Mouse (Mus musculus) hindbrain, embryonic 14.5 days (tissue): ENCODE results near the gene 1110004F10Rik. TPM values are rescaled to one million over a fixed set of nuclear protein-coding genes. Genes with fewer than 3 reads are reported as not detected.

Experiments used
- ATAC-seq: fragments of 200-750 bp; cut with Nextera tagmentation; 2 replicates; pipeline ENCODE4 v1.8.0; 2017; ENCODE audit warnings: moderate number of reproducible peaks, mild to moderate bottlenecking, moderate TSS enrichment, moderate library complexity; ENCODE audit not compliant: low FRiP score
- DNase-seq: peaks from one replicate; pipeline ENCODE4 v3.0.0-alpha.2; 2015; ENCODE audit warnings: low spot score
- H3K27ac ChIP-seq: fragments of 300-500 bp; sonication (generic); 2 replicates; pipeline ENCODE4 v1.5.1; 2014; ENCODE audit warnings: mild to moderate bottlenecking, moderate library complexity
- H3K27me3 ChIP-seq: fragments of 300-500 bp; sonication (generic); 2 replicates; pipeline ENCODE4 v1.6.1; 2014; ENCODE audit warnings: mild to moderate bottlenecking, low read length, mixed read lengths; ENCODE audit not compliant: control insufficient read depth, insufficient read depth
- H3K36me3 ChIP-seq: fragments of 300-500 bp; sonication (generic); replicated peaks from 2 replicates; pipeline ENCODE4 v1.6.1; 2014; ENCODE audit not compliant: control insufficient read depth, insufficient read depth
- H3K4me1 ChIP-seq: fragments of 300-500 bp; sonication (generic); replicated peaks from 2 replicates; pipeline ENCODE4 v1.6.1; 2014; ENCODE audit warnings: antibody characterized with exemption, low read length, mixed read lengths; ENCODE audit not compliant: control insufficient read depth, insufficient read depth
- H3K4me2 ChIP-seq: fragments of 300-500 bp; sonication (generic); replicated peaks from 2 replicates; pipeline ENCODE4 v1.6.1; 2014; ENCODE audit warnings: mild to moderate bottlenecking, moderate library complexity
- H3K4me3 ChIP-seq: fragments of 300-500 bp; sonication (generic); replicated peaks from 2 replicates; pipeline ENCODE4 v1.5.1; 2014; ENCODE audit warnings: mild to moderate bottlenecking, low read length
- H3K9ac ChIP-seq: fragments of 300-500 bp; sonication (generic); 2 replicates; pipeline ENCODE4 v1.6.1; 2014
- H3K9me3 ChIP-seq: fragments of 300-500 bp; sonication (generic); 2 replicates; pipeline ENCODE4 v1.6.1; 2016; ENCODE audit warnings: low read length; ENCODE audit not compliant: control insufficient read depth
- WGBS: fragments of 180-500 bp; shearing (Covaris S2); extraction: QIAGEN DNeasy Blood & Tissue Kit; methylation state at CpG from one replicate; pipeline ENCODE4 v1.1.7; 2014; 5-methylcytosine and 5-hydroxymethylcytosine counted together
- polyA plus RNA-seq: library from polyadenylated mRNA; unstranded; fragments of >200 nt; fragmentation: Nextera tagmentation; extraction: Ambion mirVana; gene quantifications from 2 replicates; pipeline ENCODE4 v1.2.1, GENCODE M21; 2014

1110004F10Rik gene
- polyA plus RNA-seq, 1 experiment from 2014 or later, result 316 TPM

DNA sequence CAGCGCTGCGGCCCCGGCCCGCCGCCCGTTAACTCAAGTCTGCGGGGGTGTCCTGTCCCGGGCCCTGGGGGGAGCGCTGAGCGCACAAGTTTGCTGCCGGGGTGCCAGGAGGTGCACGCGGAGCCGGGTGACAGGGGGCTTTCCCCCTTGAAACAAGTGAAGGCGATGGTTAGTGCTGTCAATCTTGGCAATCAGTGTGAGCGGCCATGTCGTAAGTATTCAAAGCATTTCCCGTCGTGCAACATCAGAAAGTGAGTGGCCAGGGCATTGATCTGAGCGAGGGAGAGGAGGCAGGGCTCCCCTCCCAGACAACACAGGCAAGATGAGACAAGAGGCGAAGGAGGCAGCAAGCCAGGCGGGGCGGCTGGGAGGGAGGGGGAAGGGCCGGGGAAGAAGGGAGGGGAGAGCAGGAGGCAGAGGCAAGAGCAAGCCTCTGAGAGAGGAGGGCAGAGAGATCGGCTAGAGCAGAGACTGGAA, 4.9 kb upstream of the 1110004F10Rik start:
- Histone ChIP-seq H3K4me2 (peak overlapping the region; percentile 95), H3K9ac (peak overlapping the region; percentile 61), H3K9me3 (no peaks in the 10 kb centered on the region), H3K27ac (peak overlapping the region; percentile 68), H3K4me3 (peak overlapping the region; percentile 48), H3K27me3 (peaks cover 81% of the 10 kb centered on the region), H3K36me3 (no peaks in the 10 kb centered on the region), H3K4me1 (peaks cover 41% of the 10 kb centered on the region; the same call in 1 of the 2 replicates)
- DNase-seq (no peak), ATAC-seq (peak; percentile 59; the same call in 1 of the 2 replicates)
- under 1% methylated on average over 25 of the region's 25 CpGs for WGBS

DNA sequence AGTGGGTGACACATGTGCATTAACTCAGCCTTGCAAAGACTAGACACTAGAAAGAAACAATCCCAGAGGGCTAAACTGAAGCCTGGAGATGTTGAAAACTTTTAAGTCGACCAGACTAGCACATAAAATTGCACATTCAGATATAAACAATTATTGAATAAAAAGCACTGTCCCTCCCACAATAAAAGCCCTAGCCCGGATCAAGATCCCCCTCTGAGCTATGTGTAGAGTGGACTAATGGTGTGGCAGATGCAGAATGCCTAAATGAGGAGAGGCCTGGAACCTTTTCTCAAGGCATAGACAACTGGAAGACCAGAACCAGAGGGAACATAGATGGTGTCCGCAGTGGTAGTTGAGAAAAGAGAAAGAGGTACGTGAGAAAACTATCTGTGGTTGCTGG, 3.7 kb upstream of the 1110004F10Rik start:
- Histone ChIP-seq H3K4me3 (no peak overlapping the region), H3K9me3 (no peaks in the 10 kb centered on the region), H3K36me3 (no peaks in the 10 kb centered on the region), H3K27me3 (peaks cover 75% of the 10 kb centered on the region), H3K4me2 (0 out of 2 replicates have a peak overlapping the region, but pooled peaks have one; percentile 1), H3K9ac (no peak overlapping the region), H3K4me1 (peaks cover 47% of the 10 kb centered on the region; the same call in 1 of the 2 replicates), H3K27ac (no peak overlapping the region)
- ATAC-seq (no peak), DNase-seq (no peak)
- 47% methylated on average over 4 of the region's 4 CpGs for WGBS

DNA sequence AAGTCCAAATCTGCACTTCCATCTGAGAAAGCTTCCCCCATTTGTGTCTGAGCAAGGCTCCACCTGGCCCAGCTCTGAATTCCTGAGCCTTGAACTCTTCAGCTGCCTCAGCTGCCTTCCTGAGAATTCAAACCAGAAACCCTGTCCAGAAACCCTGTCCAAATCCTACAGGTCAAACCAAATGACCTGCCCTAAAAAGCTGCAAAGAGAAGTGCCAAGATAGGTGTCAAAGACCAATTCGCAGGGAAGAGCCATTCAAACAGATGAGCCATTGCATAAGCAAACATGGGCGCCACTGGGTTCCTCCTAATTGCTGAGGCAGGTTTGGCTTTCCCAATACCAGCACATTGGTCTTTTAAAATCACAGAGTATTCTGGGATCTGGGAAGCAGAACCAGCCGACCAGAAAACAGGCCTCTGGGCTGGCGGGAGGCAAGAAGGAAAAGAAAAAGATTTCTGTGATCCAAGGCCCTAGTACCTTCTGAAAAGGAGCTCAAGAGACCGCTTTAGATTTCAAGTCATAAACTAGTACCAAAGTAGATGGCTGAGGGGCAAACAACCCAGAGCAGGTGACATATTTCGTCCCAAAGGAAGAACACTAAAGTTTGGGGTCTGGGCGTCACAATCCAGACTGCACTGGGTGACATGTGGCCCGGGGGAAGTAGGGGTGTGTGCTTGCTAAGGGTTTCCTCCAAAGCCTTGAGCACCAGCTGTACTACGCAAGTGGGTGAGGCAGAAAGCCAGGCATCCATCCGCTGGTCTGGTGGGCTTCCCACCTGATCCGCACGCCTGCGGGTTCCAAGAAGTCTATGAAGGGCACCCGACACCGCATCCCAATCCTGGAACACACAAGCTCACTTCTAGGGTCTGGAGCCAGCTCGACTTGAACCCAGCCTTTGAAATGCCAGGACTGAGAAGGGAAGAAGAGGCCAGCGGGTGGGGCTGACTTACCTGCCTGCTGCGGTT, 2.3 kb upstream of the 1110004F10Rik start:
- peaks cover 39% of the 10 kb centered on the region; the same call in 1 of the 2 replicates for H3K4me1 ChIP-seq
- ATAC-seq (no peak), DNase-seq (no peak)
- no peaks in the 10 kb centered on the region for H3K9me3 ChIP-seq
- H3K4me3 ChIP-seq, result no peak overlapping the region
- H3K36me3 ChIP-seq, result no peaks in the 10 kb centered on the region
- peaks cover 84% of the 10 kb centered on the region for H3K27me3 ChIP-seq
- H3K27ac ChIP-seq, result no peak overlapping the region; the same call in 1 of the 2 replicates
- H3K9ac ChIP-seq, result no peak overlapping the region
- 23% methylated on average over 18 of the region's 18 CpGs for WGBS
- peak overlapping the region; percentile 19 for H3K4me2 ChIP-seq

DNA sequence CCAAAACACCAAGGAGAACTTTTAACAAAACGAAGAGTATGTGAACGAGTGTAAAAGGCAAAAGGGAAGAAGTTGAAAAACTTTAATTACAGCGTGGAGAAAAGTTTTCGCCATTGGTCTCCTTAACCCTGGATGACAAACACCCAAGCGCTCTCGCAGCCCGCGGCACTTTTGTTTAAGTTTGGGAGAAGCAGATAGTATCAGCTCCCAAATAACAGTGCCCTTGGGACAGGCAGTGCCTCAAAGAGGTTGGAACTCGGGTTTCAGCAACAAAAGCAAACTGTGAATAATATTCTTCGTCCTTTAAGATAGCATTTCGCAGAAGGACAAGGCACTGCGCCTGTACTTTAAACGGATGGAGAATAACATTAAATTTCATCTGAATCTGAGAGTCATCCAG, 1.2 kb upstream of the 1110004F10Rik start:
- Histone ChIP-seq H3K4me2 (peak overlapping the region; percentile 97), H3K27ac (no peak overlapping the region), H3K36me3 (no peaks in the 10 kb centered on the region), H3K4me3 (peak overlapping the region; percentile 34; the same call in 1 of the 2 replicates), H3K9me3 (no peaks in the 10 kb centered on the region), H3K27me3 (peaks cover 78% of the 10 kb centered on the region), H3K4me1 (peaks cover 33% of the 10 kb centered on the region; the same call in 1 of the 2 replicates), H3K9ac (0 out of 2 replicates have a peak overlapping the region, but pooled peaks have one; percentile 7)
- ATAC-seq (no peak), DNase-seq (no peak)
- 1% methylated on average over 13 of the region's 13 CpGs for WGBS

DNA sequence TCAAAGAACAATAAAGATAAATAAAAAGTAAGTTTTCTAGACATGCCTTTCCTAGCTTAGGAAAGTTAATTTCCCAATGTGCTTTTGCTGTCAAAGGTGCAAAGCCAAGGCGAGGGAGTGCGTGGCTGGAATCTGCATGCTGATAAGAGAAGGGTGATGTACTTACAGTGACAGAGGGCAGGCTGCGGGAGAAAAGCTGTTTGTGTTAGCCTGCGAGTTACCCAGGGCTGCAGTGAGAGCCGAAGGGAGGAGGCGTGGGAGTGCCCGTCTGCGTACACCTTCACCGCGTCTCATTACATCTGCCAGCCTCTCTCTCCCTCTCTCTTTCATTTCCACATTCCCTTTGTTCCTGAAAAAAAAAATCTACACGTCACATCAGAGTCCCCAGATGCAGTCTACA, 686 bp upstream of the 1110004F10Rik start, which contains the start of gene Sox6:
Gene Sox6, minus strand, starts transcription at position 286 of the 400 bp plus-strand sequence.
- Histone ChIP-seq H3K27me3 (peaks cover 74% of the 10 kb centered on the region), H3K4me3 (peak within 1 kb of the TSS; percentile 34), H3K9me3 (no peaks in the 10 kb centered on the region), H3K4me1 (peaks cover 30% of the 10 kb centered on the region; the same call in 1 of the 2 replicates), H3K9ac (peak within 1 kb of the TSS; percentile 55), H3K27ac (no peak within 1 kb of the TSS), H3K4me2 (peak within 1 kb of the TSS; percentile 97), H3K36me3 (no peaks in the 10 kb centered on the region)
- 3% methylated on average over 11 of the region's 11 CpGs for WGBS
- DNase-seq (no peak), ATAC-seq (no peak)

DNA sequence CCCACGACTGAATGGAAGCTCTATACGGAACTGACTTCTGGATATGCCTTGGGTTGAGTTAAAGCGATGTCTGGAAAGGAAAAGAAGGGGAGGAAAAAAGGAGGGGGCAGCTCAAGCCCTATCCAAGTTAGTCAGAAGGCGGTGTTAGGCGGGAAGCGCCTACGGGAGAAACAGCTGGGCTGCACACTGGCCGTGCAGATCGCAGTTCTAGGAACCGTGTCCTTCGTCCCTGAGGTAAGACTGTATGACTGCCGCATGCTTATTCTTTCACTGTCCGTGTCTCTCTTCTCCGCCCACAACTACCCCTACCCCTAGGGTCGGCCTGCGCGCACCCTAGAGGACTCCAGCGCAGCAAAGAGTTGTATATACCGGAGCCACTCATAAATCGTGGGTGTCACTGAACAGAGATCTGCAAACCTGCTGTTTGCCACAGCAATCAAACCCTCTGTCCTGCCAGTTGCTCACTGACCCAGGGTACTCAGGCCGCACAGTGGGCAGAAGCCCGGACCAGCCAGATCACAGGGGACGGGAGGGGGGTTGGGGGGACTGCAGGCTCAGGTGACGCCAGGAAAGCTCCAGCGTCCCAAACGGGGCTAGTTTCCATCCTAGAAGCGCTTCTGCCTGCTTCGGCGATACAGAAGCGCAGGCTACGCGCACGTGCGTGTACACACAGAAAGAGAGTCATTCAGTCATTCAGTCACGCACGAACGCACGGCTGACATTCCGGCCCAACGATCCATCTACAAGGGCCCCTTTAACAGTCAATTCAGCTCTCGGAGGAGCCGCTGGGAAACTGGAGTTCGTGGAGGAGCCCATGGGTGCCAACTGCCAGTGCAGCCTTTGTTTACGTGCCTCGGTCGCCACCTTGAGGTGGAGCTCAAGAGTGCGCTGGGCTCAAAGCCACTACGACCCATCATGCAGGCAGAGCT, 605 bp downstream of the 1110004F10Rik start:
- WGBS, result under 1% methylated on average over 48 of the region's 48 CpGs
- Histone ChIP-seq H3K9ac (peak overlapping the region; percentile 55), H3K9me3 (no peaks in the 10 kb centered on the region), H3K27me3 (peaks cover 62% of the 10 kb centered on the region), H3K27ac (no peak overlapping the region), H3K4me3 (peak overlapping the region; percentile 34), H3K36me3 (no peaks in the 10 kb centered on the region), H3K4me2 (peak overlapping the region; percentile 97), H3K4me1 (peaks cover 17% of the 10 kb centered on the region; the same call in 1 of the 2 replicates)
- peak; percentile 90 for DNase-seq
- peak; percentile 81 for ATAC-seq

DNA sequence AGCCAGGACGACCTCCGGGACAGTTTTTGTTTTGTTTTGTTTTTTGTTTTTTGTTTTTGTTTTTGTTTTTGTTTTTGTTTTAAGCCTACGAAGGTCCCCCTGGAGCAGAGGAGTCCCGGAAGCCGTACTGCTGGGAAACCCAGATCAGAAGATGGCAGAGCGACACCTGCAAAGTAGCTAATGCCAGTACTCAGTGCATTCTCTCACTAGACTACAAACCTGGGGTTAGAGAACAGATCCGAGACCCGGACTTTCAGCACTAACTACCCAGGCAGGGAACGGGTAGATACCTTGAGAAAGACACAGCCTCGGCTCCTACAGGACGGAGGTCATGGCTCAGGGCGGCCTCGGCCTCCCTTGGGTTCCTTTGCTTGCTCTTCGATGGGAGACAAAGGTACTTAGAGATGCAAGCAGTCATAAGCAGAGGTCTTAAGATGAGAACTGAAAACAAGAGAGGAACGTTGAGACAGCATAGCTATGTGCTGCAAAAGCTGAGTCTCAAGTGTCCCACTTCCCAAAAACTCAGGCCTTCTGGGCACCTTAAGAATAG, 1.3 kb downstream of the 1110004F10Rik start:
- ATAC-seq, result no peak; the same call in 1 of the 2 replicates
- Histone ChIP-seq H3K27ac (no peak overlapping the region), H3K27me3 (peaks cover 55% of the 10 kb centered on the region), H3K9me3 (no peaks in the 10 kb centered on the region), H3K9ac (no peak overlapping the region), H3K4me1 (peaks cover 17% of the 10 kb centered on the region; the same call in 1 of the 2 replicates), H3K4me2 (peak overlapping the region; percentile 97), H3K36me3 (no peaks in the 10 kb centered on the region), H3K4me3 (peak overlapping the region; percentile 34; the same call in 1 of the 2 replicates)
- WGBS, result 13% methylated on average over 15 of the region's 15 CpGs
- no peak for DNase-seq

DNA sequence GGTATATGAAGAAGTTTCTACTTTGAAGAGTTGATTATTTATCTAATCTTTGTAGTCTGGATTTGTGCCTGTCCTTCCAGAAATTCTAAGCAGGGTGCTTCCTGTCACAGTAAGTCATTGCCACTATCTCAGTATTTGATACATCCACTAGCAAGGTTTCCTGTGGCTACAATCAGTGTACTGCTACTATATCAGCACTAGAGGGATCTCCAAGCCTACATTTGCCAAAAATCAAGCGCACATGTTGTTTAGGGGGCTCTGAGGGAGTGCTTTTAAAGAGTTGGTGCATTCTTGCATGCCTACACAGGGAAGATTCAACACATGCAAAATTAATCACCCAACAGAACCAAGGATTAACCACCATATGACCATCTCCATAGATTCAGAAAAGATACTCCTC, 21.5 kb downstream of the 1110004F10Rik start:
- Histone ChIP-seq H3K4me3 (no peak overlapping the region), H3K36me3 (no peaks in the 10 kb centered on the region), H3K4me2 (no peak overlapping the region), H3K9me3 (no peaks in the 10 kb centered on the region), H3K27me3 (no peaks in the 10 kb centered on the region), H3K9ac (no peak overlapping the region), H3K4me1 (no peaks in the 10 kb centered on the region), H3K27ac (no peak overlapping the region)
- no peak for ATAC-seq
- 46% methylated on average over 1 of the region's 1 CpGs for WGBS
- DNase-seq, result no peak
